Comparison of ENCODE assay signal across 8 mouse cellular contexts in the genomic region with DNA sequence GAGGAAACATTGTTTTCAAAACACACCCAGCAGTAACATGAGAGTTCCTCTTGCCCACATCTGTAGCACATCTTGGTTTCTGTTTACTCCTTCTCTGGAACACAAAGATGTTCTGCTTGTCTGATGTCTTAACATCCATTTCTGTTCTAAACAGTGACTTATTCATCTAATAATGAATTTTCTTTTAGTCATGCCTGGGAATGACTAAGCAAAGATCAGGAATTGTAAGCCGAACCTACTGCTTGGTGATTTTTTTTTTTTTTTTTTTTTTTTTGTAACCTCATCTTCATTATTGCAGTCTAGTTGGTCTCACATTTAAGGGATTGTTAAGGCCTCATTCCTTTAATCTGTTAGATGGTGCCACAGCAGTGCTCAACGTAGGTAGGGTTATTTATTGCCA. TPM values are rescaled to one million over a fixed set of nuclear protein-coding genes. Genes with fewer than 3 reads are reported as not detected.
DNase-seq lines count a peak whose midpoint lies in the region; ATAC-seq lines count a peak whose summit lies in the region.

No protein-coding gene starts in this region.

- no peak for ATAC-seq in kidney, embryonic 14.5 days (ENCODE audit: low FRiP score, low TSS enrichment)
- no peak for ATAC-seq in hindbrain, embryonic 13.5 days (ENCODE audit: low FRiP score)
- no peak for ATAC-seq in midbrain, embryonic 14.5 days (ENCODE audit: low FRiP score, low TSS enrichment)
- ATAC-seq in granulocyte monocyte progenitor cell, adult 5-6 weeks (replicated peaks; ENCODE audit: poor library complexity, severe bottlenecking) = no peak

- H3K27ac ChIP-seq in kidney, embryonic 14.5 days (ENCODE audit: low read depth, low read length) = peak overlapping the region; percentile 92; the same call in 1 of the 2 replicates
- H3K27ac ChIP-seq in hindbrain, embryonic 13.5 days = peak overlapping the region; percentile 96
- H3K27ac ChIP-seq in midbrain, embryonic 14.5 days (replicated peaks; ENCODE audit: low read depth, low read length) = peak overlapping the region; percentile 91

- no peaks in the 10 kb centered on the region for H3K9me3 ChIP-seq in kidney, embryonic 14.5 days (ENCODE audit: control insufficient read depth, low read length)
- H3K9me3 ChIP-seq in hindbrain, embryonic 13.5 days = no peaks in the 10 kb centered on the region
- no peaks in the 10 kb centered on the region for H3K9me3 ChIP-seq in midbrain, embryonic 14.5 days (ENCODE audit: control insufficient read depth, low read length)

- peaks cover 6% of the 10 kb centered on the region; the same call in 1 of the 2 replicates for H3K4me1 ChIP-seq in kidney, embryonic 14.5 days (ENCODE audit: control insufficient read depth, insufficient read depth, low read length)
- H3K4me1 ChIP-seq in hindbrain, embryonic 13.5 days (replicated peaks) = peaks cover 30% of the 10 kb centered on the region
- H3K4me1 ChIP-seq in midbrain, embryonic 14.5 days (ENCODE audit: control insufficient read depth, insufficient read depth, low read length) = peaks cover 17% of the 10 kb centered on the region

- WGBS in kidney, embryonic 14.5 days = 44% methylated on average over 2 of the region's 2 CpGs
- 71% methylated on average over 2 of the region's 2 CpGs for WGBS in hindbrain, embryonic 13.5 days
- WGBS in midbrain, embryonic 14.5 days = 81% methylated on average over 2 of the region's 2 CpGs

- peak overlapping the region; percentile 47; the same call in 1 of the 2 replicates for H3K9ac ChIP-seq in kidney, embryonic 14.5 days (ENCODE audit: low read depth, low read length)
- H3K9ac ChIP-seq in hindbrain, embryonic 13.5 days = peak overlapping the region; percentile 59; the same call in 1 of the 2 replicates
- no peak overlapping the region for H3K9ac ChIP-seq in midbrain, embryonic 14.5 days (replicated peaks; ENCODE audit: low read length)

- peak overlapping the region; percentile 49; the same call in 1 of the 2 replicates for H3K4me2 ChIP-seq in kidney, embryonic 14.5 days (replicated peaks; ENCODE audit: low read depth, low read length)
- H3K4me2 ChIP-seq in hindbrain, embryonic 13.5 days = peak overlapping the region; percentile 90
- H3K4me2 ChIP-seq in midbrain, embryonic 14.5 days (ENCODE audit: low read length) = peak overlapping the region; percentile 61

- peaks cover 22% of the 10 kb centered on the region for H3K36me3 ChIP-seq in kidney, embryonic 14.5 days (ENCODE audit: control insufficient read depth, insufficient read depth, low read length)
- peaks cover 26% of the 10 kb centered on the region for H3K36me3 ChIP-seq in hindbrain, embryonic 13.5 days
- peaks cover 30% of the 10 kb centered on the region for H3K36me3 ChIP-seq in midbrain, embryonic 14.5 days (ENCODE audit: control insufficient read depth, insufficient read depth, low read length)

- H3K27me3 ChIP-seq in kidney, embryonic 14.5 days (ENCODE audit: control insufficient read depth, insufficient read depth, low read length) = no peaks in the 10 kb centered on the region
- no peaks in the 10 kb centered on the region for H3K27me3 ChIP-seq in hindbrain, embryonic 13.5 days
- no peaks in the 10 kb centered on the region for H3K27me3 ChIP-seq in midbrain, embryonic 14.5 days (ENCODE audit: control insufficient read depth, insufficient read depth, low read length)

- no peak for DNase-seq in kidney, adult 8-10 months
- peak; percentile 52 for DNase-seq in NIH3T3 (ENCODE audit: low read depth)
- no peak for DNase-seq in midbrain, embryonic 14.5 days
- DNase-seq in urinary bladder, postnatal 14 days (ENCODE audit: low spot score) = no peak
- DNase-seq in cerebellum, adult 11-12 months = no peak

- no peak overlapping the region; the same call in 1 of the 2 replicates for H3K4me3 ChIP-seq in kidney, embryonic 14.5 days (ENCODE audit: low read length)
- H3K4me3 ChIP-seq in hindbrain, embryonic 13.5 days = peak overlapping the region; percentile 69
- peak overlapping the region; percentile 66; the same call in 1 of the 2 replicates for H3K4me3 ChIP-seq in midbrain, embryonic 14.5 days (replicated peaks; ENCODE audit: low read depth, low read length)

RNA-seq across cellular contexts. Expression of a gene that starts 0.8 kb away (rescaled TPM):
- 268 and 269 TPM in 2 replicates for polyA plus RNA-seq in kidney, embryonic 14.5 days (2014; fragmentation: Nextera tagmentation; extraction: Ambion mirVana)
- polyA plus RNA-seq in hindbrain, embryonic 13.5 days (2015; fragmentation: Nextera tagmentation; extraction: Ambion mirVana) = 579 and 605 TPM in 2 replicates
- polyA plus RNA-seq in midbrain, embryonic 14.5 days (2014; fragmentation: Nextera tagmentation; extraction: Ambion mirVana) = 771 and 783 TPM in 2 replicates
- total RNA-seq in granulocyte monocyte progenitor cell, adult 5-6 weeks (2014; fragmentation: Nextera tagmentation) = 73.5 and 83.2 TPM in 2 replicates
- total RNA-seq in granulocyte monocyte progenitor cell, adult 5-6 weeks (2017) = 162 and 190 TPM in 2 replicates
